Comparison of ENCODE assay signal across 26 mouse cellular contexts in genomic region chr1:56983100-56983590, GRCm38 (mm10). TPM values are rescaled to one million over a fixed set of nuclear protein-coding genes. Genes with fewer than 3 reads are reported as not detected.
DNase-seq lines count a peak whose midpoint lies in the region; ATAC-seq lines count a peak whose summit lies in the region.
"Had no signal": no experiment of that assay in that cellular context is flagged by ENCODE, and none has a peak within 500 bp of the region (broad histone marks: within the 10 kb centered on the region; RNA-seq: fewer than 3 reads in every experiment).

No protein-coding gene starts in this region.

- H3K4me2 ChIP-seq in hindbrain, embryonic 11.5 days (replicated peaks; ENCODE audit: low read depth, low read length) = no peak overlapping the region
- no peak overlapping the region for H3K4me2 ChIP-seq in hindbrain, embryonic 14.5 days (replicated peaks)
- no peak overlapping the region for H3K4me2 ChIP-seq in embryonic facial prominence, embryonic 14.5 days (ENCODE audit: low read depth, low read length)
- H3K4me2 ChIP-seq in neural tube, embryonic 11.5 days (ENCODE audit: low read depth) = no peak overlapping the region
- H3K4me2 ChIP-seq: heart, embryonic 15.5 days; liver, embryonic 11.5 days; midbrain, embryonic 12.5 days; neural tube, embryonic 12.5 days had no signal

- no peak overlapping the region for H3K9ac ChIP-seq in hindbrain, embryonic 11.5 days (ENCODE audit: low read depth, low read length)
- H3K9ac ChIP-seq in hindbrain, embryonic 14.5 days = no peak overlapping the region
- H3K9ac ChIP-seq in embryonic facial prominence, embryonic 14.5 days (ENCODE audit: low read depth, low read length) = no peak overlapping the region
- no peak overlapping the region for H3K9ac ChIP-seq in neural tube, embryonic 11.5 days (ENCODE audit: low read length)
- H3K9ac ChIP-seq: heart, embryonic 15.5 days; liver, postnatal 0 days; midbrain, embryonic 12.5 days; neural tube, embryonic 12.5 days had no signal

- H3K4me1 ChIP-seq in hindbrain, embryonic 11.5 days (replicated peaks; ENCODE audit: control insufficient read depth, insufficient read depth, low read length) = 0 out of 2 replicates have a peak, but pooled peaks cover 2% of the 10 kb centered on the region
- 0 out of 2 replicates have a peak, but pooled peaks cover 3% of the 10 kb centered on the region for H3K4me1 ChIP-seq in hindbrain, embryonic 14.5 days (replicated peaks; ENCODE audit: control insufficient read depth, insufficient read depth, low read length)
- peaks cover 8% of the 10 kb centered on the region; the same call in 1 of the 2 replicates for H3K4me1 ChIP-seq in embryonic facial prominence, embryonic 14.5 days (ENCODE audit: control insufficient read depth, insufficient read depth, low read length)
- H3K4me1 ChIP-seq in neural tube, embryonic 11.5 days (ENCODE audit: control insufficient read depth, insufficient read depth, low read length) = no peaks in the 10 kb centered on the region

- intact Hi-C loops in gastrocnemius, postnatal 36 days (cut with DNase I) = loop anchor here (10.0 kb wide), 1 partner anchor 1848 kb away; the partner anchor contains the start of gene Mob4

- H3K27ac ChIP-seq in hindbrain, embryonic 11.5 days (ENCODE audit: low read depth, low read length) = no peak overlapping the region
- no peak overlapping the region for H3K27ac ChIP-seq in hindbrain, embryonic 14.5 days
- H3K27ac ChIP-seq in embryonic facial prominence, embryonic 14.5 days (replicated peaks; ENCODE audit: low read depth, low read length) = no peak overlapping the region
- no peak overlapping the region for H3K27ac ChIP-seq in neural tube, embryonic 11.5 days (ENCODE audit: low read depth, low read length)
- H3K27ac ChIP-seq: gastrocnemius, adult 2 months; heart, embryonic 15.5 days; hindbrain, postnatal 0 days; midbrain, embryonic 12.5 days; neural tube, embryonic 12.5 days; stomach, postnatal 0 days had no signal

- H3K9me3 ChIP-seq in hindbrain, embryonic 11.5 days (ENCODE audit: control insufficient read depth, low read length) = no peaks in the 10 kb centered on the region
- H3K9me3 ChIP-seq in hindbrain, embryonic 14.5 days (ENCODE audit: control insufficient read depth, low read length) = no peaks in the 10 kb centered on the region
- H3K9me3 ChIP-seq in embryonic facial prominence, embryonic 14.5 days (ENCODE audit: control insufficient read depth, low read length) = no peaks in the 10 kb centered on the region
- no peaks in the 10 kb centered on the region for H3K9me3 ChIP-seq in neural tube, embryonic 11.5 days (ENCODE audit: control insufficient read depth, low read length)
- H3K9me3 ChIP-seq: heart, embryonic 15.5 days; midbrain, embryonic 12.5 days; neural tube, embryonic 12.5 days had no signal

- no peaks in the 10 kb centered on the region for H3K36me3 ChIP-seq in hindbrain, embryonic 11.5 days (ENCODE audit: control insufficient read depth, insufficient read depth, low read length)
- H3K36me3 ChIP-seq in hindbrain, embryonic 14.5 days (replicated peaks; ENCODE audit: control insufficient read depth, insufficient read depth) = no peaks in the 10 kb centered on the region
- no peaks in the 10 kb centered on the region for H3K36me3 ChIP-seq in embryonic facial prominence, embryonic 14.5 days (ENCODE audit: control insufficient read depth, insufficient read depth, low read length)
- no peaks in the 10 kb centered on the region for H3K36me3 ChIP-seq in neural tube, embryonic 11.5 days (ENCODE audit: control insufficient read depth, insufficient read depth, low read length)
- H3K36me3 ChIP-seq: heart, embryonic 15.5 days; midbrain, embryonic 12.5 days; neural tube, embryonic 12.5 days had no signal

- no peak for ATAC-seq in hindbrain, embryonic 11.5 days (ENCODE audit: low FRiP score)
- no peak for ATAC-seq in hindbrain, embryonic 14.5 days (ENCODE audit: low FRiP score)
- ATAC-seq in embryonic facial prominence, embryonic 14.5 days (ENCODE audit: low read depth) = no peak
- no peak for ATAC-seq in neural tube, embryonic 11.5 days (ENCODE audit: insufficient read depth, low FRiP score, low TSS enrichment)
- ATAC-seq: activated CD4-positive, CD25-positive, alpha-beta regulatory T cell, adult 4 months; intestine, embryonic 16.5 days; liver, postnatal 0 days had no signal

- peak; percentile 34 for DNase-seq in hindbrain, embryonic 11.5 days (ENCODE audit: low spot score)
- no peak for DNase-seq in hindbrain, embryonic 14.5 days (ENCODE audit: low spot score)
- peak; percentile 39 for DNase-seq in testis, postnatal 10 days (ENCODE audit: low spot score)
- no peak for DNase-seq in testis, postnatal 14 days (ENCODE audit: low spot score)
- DNase-seq in embryonic facial prominence, embryonic 14.5 days (ENCODE audit: low spot score) = peak; percentile 63
- peak; percentile 19 for DNase-seq in neural tube, embryonic 11.5 days (ENCODE audit: low spot score)
- no peak for DNase-seq in layer of hippocampus, postnatal 25 days (ENCODE audit: extremely low spot score in 1 of 2, low spot score in 1 of 2)
- DNase-seq in gastrocnemius, postnatal 36 days = no peak
- DNase-seq: adrenal gland, adult 8-10 months; cerebellum, adult 2 months; cerebellum, postnatal 36 days; gastrocnemius, adult 2 months; heart, postnatal 36 days; kidney, postnatal 25 days; layer of hippocampus, adult 9-11 months; left cerebral cortex, postnatal 4 days; liver, postnatal 0 days; lung, postnatal 10 days had no signal

- no peak overlapping the region for H3K4me3 ChIP-seq in hindbrain, embryonic 11.5 days (ENCODE audit: low read depth, low read length)
- no peak overlapping the region for H3K4me3 ChIP-seq in hindbrain, embryonic 14.5 days (replicated peaks; ENCODE audit: low read length)
- no peak overlapping the region for H3K4me3 ChIP-seq in embryonic facial prominence, embryonic 14.5 days (ENCODE audit: low read depth, low read length)
- no peak overlapping the region for H3K4me3 ChIP-seq in neural tube, embryonic 11.5 days (ENCODE audit: low read depth, low read length)
- H3K4me3 ChIP-seq: gastrocnemius, adult 2 months; heart, embryonic 15.5 days; midbrain, embryonic 12.5 days; neural tube, embryonic 12.5 days had no signal

- H3K27me3 ChIP-seq in hindbrain, embryonic 11.5 days (ENCODE audit: control insufficient read depth, insufficient read depth, low read length) = peaks cover 69% of the 10 kb centered on the region
- peaks cover 89% of the 10 kb centered on the region for H3K27me3 ChIP-seq in hindbrain, embryonic 14.5 days (ENCODE audit: control insufficient read depth, insufficient read depth, low read length)
- H3K27me3 ChIP-seq in embryonic facial prominence, embryonic 14.5 days (replicated peaks; ENCODE audit: control insufficient read depth, insufficient read depth, low read length) = peaks cover 78% of the 10 kb centered on the region
- peaks cover 74% of the 10 kb centered on the region for H3K27me3 ChIP-seq in neural tube, embryonic 11.5 days (ENCODE audit: control insufficient read depth, insufficient read depth, low read length)

- 2% methylated on average over 8 of the region's 8 CpGs for WGBS in hindbrain, embryonic 11.5 days
- 1% methylated on average over 8 of the region's 8 CpGs for WGBS in hindbrain, embryonic 14.5 days
- WGBS in embryonic facial prominence, embryonic 14.5 days = 8% methylated on average over 8 of the region's 8 CpGs
- 0% methylated on average over 8 of the region's 8 CpGs for WGBS in neural tube, embryonic 11.5 days

RNA-seq across cellular contexts. Expression of gene Satb2, which starts 4.7 kb away (rescaled TPM):
- polyA plus RNA-seq in hindbrain, embryonic 11.5 days (2014; fragmentation: Nextera tagmentation; extraction: Ambion mirVana) = 1.9 and 2.0 TPM in 2 replicates
- 0.96 and 1.2 TPM in 2 replicates for polyA plus RNA-seq in hindbrain, embryonic 14.5 days (2014; fragmentation: Nextera tagmentation; extraction: Ambion mirVana)
- polyA plus RNA-seq in embryonic facial prominence, embryonic 14.5 days (2014; fragmentation: Nextera tagmentation; extraction: Ambion mirVana) = 13.6 and 16.0 TPM in 2 replicates
- 1.5 and 1.8 TPM in 2 replicates for polyA plus RNA-seq in neural tube, embryonic 11.5 days (2014; fragmentation: Nextera tagmentation; extraction: Ambion mirVana)
- 10 to 100 TPM; 14.9 to 17.4 TPM for total RNA-seq in layer of hippocampus, postnatal 25 days (2021)
- total RNA-seq in gastrocnemius, postnatal 36 days (2021) = under 1 TPM; 0.26 to 0.62 TPM

Comparison
In these comparisons a context has a peak if more than half of its experiments do, and no peak if none do; other contexts are left out.
1. DNase-seq: peak in hindbrain, embryonic 11.5 days (single experiment), testis, postnatal 10 days (single experiment), embryonic facial prominence, embryonic 14.5 days (single experiment) and neural tube, embryonic 11.5 days (single experiment); none in hindbrain, embryonic 14.5 days (single experiment), testis, postnatal 14 days (single experiment), layer of hippocampus, postnatal 25 days (0 of 2) and gastrocnemius, postnatal 36 days (0 of 2).